Mouse (Mus musculus): ENCODE measurements around the gene Srsf7.

DNA sequence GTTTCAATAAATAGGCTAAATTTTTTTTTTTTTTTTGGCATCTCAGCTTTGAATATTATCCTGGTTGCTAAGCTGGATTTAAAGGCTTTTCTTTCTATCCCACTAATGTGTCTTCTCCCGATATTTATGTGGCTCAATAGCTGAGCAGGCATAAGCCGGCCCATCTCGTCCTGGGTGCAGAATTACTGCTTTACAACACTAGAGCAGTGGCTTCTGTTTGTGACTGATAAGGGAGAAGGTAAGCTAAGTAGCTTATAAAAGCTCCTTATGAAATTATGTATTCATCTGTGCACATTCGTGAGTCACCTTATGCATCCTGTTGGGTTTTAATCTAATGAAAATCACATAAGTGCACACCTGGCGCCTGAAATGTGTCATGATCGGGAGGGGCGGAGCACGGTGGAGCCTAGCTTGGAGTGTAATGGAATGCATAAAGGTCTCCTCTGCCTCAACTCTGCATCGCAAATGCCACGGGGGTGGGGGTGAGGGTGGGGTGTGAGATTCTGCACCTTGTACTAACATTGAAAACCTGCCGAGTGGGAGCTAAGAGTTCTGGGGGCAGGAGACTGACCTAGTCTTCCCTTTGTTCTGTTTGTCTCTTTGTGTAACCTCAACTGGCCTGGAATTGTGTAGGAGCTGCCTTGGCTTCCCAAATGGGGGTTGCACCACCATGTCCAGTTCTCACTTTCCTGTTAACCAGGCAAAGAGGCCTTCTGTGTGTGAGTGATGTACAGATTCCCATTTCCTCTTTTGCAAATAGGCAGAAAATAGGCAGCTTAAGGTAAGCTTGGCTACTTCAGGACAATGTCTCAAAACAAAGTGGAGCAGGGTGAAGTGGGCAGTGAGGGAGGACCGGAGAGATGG lies 54.1 kb downstream of the Srsf7 start:
- TF ChIP-seq CTCF (IDR thresholded peaks at IDR 0.05; ENCODE audit: low read depth): no peak
- TF ChIP-seq EP300 (IDR thresholded peaks at IDR 0.05; ENCODE audit: low read depth): no peak

All from heart, postnatal 0 days (tissue).